Mouse (Mus musculus) thymus, adult 2 months (tissue): ENCODE data around the gene Ogfod1.

ENCODE experiments used
- CTCF ChIP-seq: fragments of 200-500 bp; IDR thresholded peaks from 2 replicates; pipeline ENCODE4 v1.5.1; 2012; ENCODE audit warnings: mild to moderate bottlenecking, control low read depth, low read length, moderate library complexity, borderline replicate concordance; ENCODE audit not compliant: control insufficient read depth, poor library complexity, insufficient read depth; ENCODE audit errors: extremely low read depth
- POLR2A ChIP-seq: fragments of 200-500 bp; IDR thresholded peaks from 2 replicates; pipeline ENCODE4 v1.6.1; 2012; ENCODE audit warnings: mild to moderate bottlenecking, low read length, control low read depth, moderate library complexity; ENCODE audit not compliant: control insufficient read depth, poor library complexity, insufficient read depth; ENCODE audit errors: extremely low read depth

GRCm38 (mm10) chr8:94013026-94013612 lies 23.9 kb upstream of the Ogfod1 start:
- TF ChIP-seq POLR2A: no peak
- TF ChIP-seq CTCF: no peak
